Mouse (Mus musculus) bone marrow, adult 2 months (tissue): ENCODE data around the gene Apoc1.

Source experiments
- CTCF ChIP-seq: fragments of 200-500 bp; IDR thresholded peaks from 2 replicates; pipeline ENCODE4 v1.5.1; 2011; ENCODE audit warnings: low read length, control low read depth; ENCODE audit not compliant: control insufficient read depth, insufficient read depth
- POLR2A ChIP-seq: fragments of 200-500 bp; IDR thresholded peaks from 2 replicates; pipeline ENCODE4 v1.6.1; 2011; ENCODE audit warnings: low read depth, mild to moderate bottlenecking, control low read depth, low read length, borderline replicate concordance; ENCODE audit not compliant: control insufficient read depth

DNA sequence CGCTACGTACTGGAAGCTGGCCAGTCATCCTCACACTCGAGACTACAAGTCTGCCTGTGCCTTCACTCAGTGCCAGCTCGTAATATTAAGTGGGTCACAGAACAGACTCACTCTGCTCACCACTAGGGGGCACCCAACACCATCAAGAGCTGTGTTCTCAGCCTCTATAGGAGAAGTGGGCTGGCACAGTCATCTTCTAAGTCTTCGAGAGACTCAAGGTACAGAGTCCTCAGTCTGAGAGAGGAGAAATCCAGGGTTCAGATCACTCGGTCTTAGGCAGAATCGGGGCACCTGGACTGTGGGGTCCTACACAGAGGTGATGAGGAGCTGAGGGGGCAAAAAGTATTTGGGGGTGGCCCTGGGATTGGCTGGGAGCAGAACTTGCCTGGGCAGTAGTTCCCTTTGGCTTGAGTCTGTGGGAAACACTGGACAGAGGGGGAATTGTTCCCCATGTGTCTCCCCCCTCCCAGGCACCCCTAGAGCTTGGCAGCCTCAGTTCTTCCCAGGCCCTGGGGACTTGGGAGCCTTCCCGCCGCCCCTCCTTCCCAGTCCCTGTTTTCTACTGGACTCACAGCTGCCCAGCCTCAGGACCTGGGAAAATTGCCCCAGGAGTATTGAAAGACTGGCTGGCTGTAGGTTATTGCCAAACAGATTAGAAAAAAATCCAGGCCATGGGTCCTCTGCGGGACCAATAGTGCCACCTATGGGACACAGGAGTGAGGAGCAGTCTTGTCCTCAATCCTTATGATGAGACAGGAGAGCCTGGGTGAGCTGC, 23.3 kb downstream of the Apoc1 start:
- TF ChIP-seq POLR2A, result no peak
- peak; percentile 94 for TF ChIP-seq CTCF
